Mouse (Mus musculus) brain, embryonic 14.5 days (tissue): ENCODE data around the gene Jazf1.

Source experiments
- CTCF ChIP-seq: fragments of 200-500 bp; IDR thresholded peaks from 2 replicates; pipeline ENCODE4 v1.5.1; 2012; ENCODE audit warnings: inconsistent platforms, mild to moderate bottlenecking, moderate library complexity, borderline replicate concordance; ENCODE audit not compliant: insufficient read depth, insufficient read length; ENCODE audit errors: extremely low read depth
- POLR2A ChIP-seq: fragments of 200-500 bp; IDR thresholded peaks from 2 replicates; pipeline ENCODE4 v1.6.1; 2012; ENCODE audit warnings: mild to moderate bottlenecking, inconsistent platforms, borderline replicate concordance; ENCODE audit not compliant: poor library complexity, insufficient read depth, insufficient read length, severe bottlenecking; ENCODE audit errors: extremely low read depth

GRCm38 (mm10) chr6:53014460-53015455 lies 53.7 kb downstream of the Jazf1 start:
- TF ChIP-seq CTCF (no peak), POLR2A (no peak)
